Comparison of ENCODE assay signal across 22 mouse cellular contexts in genomic region chr3:149329615-149330014, GRCm38 (mm10).
DNase-seq lines count a peak whose midpoint lies in the region; ATAC-seq and TF ChIP-seq lines count a peak whose summit lies in the region.
"Had no signal": no experiment of that assay in that cellular context is flagged by ENCODE, and none has a peak within 500 bp of the region (broad histone marks: within the 10 kb centered on the region; RNA-seq: fewer than 3 reads in every experiment).

No protein-coding gene starts in this region.

- H3K4me1 ChIP-seq in heart, adult 2 months (ENCODE audit: control insufficient read depth, insufficient read depth, low read length) = peaks cover 10% of the 10 kb centered on the region
- H3K4me1 ChIP-seq in brown adipose tissue, adult 24 weeks (ENCODE audit: control insufficient read depth, insufficient read depth, insufficient read length, low read length) = peaks cover 16% of the 10 kb centered on the region
- peaks cover 5% of the 10 kb centered on the region; the same call in 1 of the 2 replicates for H3K4me1 ChIP-seq in stomach, embryonic 16.5 days (ENCODE audit: control insufficient read depth, insufficient read depth, low read length)
- H3K4me1 ChIP-seq in intestine, postnatal 0 days (replicated peaks; ENCODE audit: control insufficient read depth, insufficient read depth, low read length) = no peaks in the 10 kb centered on the region
- H3K4me1 ChIP-seq: embryonic facial prominence, embryonic 15.5 days; hindbrain, embryonic 15.5 days had no signal

- H3K27me3 ChIP-seq in heart, adult 2 months (ENCODE audit: control insufficient read depth, insufficient read depth, low read length) = no peaks in the 10 kb centered on the region
- no peaks in the 10 kb centered on the region for H3K27me3 ChIP-seq in stomach, embryonic 16.5 days (ENCODE audit: control insufficient read depth, insufficient read depth, low read length)
- no peaks in the 10 kb centered on the region for H3K27me3 ChIP-seq in intestine, postnatal 0 days (replicated peaks; ENCODE audit: control insufficient read depth, insufficient read depth, low read length)
- H3K27me3 ChIP-seq: CH12.LX; forebrain, embryonic 15.5 days; heart, embryonic 12.5 days; Patski had no signal

- DNase-seq in heart, adult 2 months = no peak
- no peak for DNase-seq in heart, adult 11 months
- DNase-seq in frontal cortex, postnatal 25 days (ENCODE audit: low spot score in 2 of 2) = no peak
- DNase-seq: adrenal gland, postnatal 14 days; B cell, adult 2 months; cerebellum, adult 18-20 months; cerebellum, adult 9-11 months; cerebellum, postnatal 36 days; gastrocnemius, postnatal 36 days; kidney, adult 18-20 months had no signal

- TF ChIP-seq POLR2A in heart, adult 2 months (IDR thresholded peaks at IDR 0.05; ENCODE audit: insufficient read depth, low read depth, low read length) = no peak

- H3K4me3 ChIP-seq in heart, adult 2 months = no peak overlapping the region
- no peak overlapping the region for H3K4me3 ChIP-seq in brown adipose tissue, adult 24 weeks (ENCODE audit: insufficient read depth, low read depth, low read length)
- H3K4me3 ChIP-seq in stomach, embryonic 16.5 days (replicated peaks; ENCODE audit: low read length) = no peak overlapping the region
- H3K4me3 ChIP-seq in intestine, postnatal 0 days (ENCODE audit: low read depth, low read length) = no peak overlapping the region
- H3K4me3 ChIP-seq: embryonic facial prominence, embryonic 15.5 days; erythroblast, embryonic 14.5 days; forebrain, embryonic 15.5 days; heart, embryonic 12.5 days; hindbrain, embryonic 15.5 days had no signal

- no peaks in the 10 kb centered on the region for H3K9me3 ChIP-seq in stomach, embryonic 16.5 days (replicated peaks; ENCODE audit: control insufficient read depth, low read length)
- H3K9me3 ChIP-seq in intestine, postnatal 0 days (ENCODE audit: control insufficient read depth) = no peaks in the 10 kb centered on the region
- H3K9me3 ChIP-seq: embryonic facial prominence, embryonic 15.5 days; forebrain, embryonic 15.5 days; heart, embryonic 12.5 days; hindbrain, embryonic 15.5 days had no signal

- H3K36me3 ChIP-seq in heart, adult 2 months (ENCODE audit: control insufficient read depth, insufficient read depth, low read length) = peaks cover 2% of the 10 kb centered on the region
- no peaks in the 10 kb centered on the region for H3K36me3 ChIP-seq in stomach, embryonic 16.5 days (ENCODE audit: control insufficient read depth, insufficient read depth, low read length)
- no peaks in the 10 kb centered on the region for H3K36me3 ChIP-seq in intestine, postnatal 0 days (ENCODE audit: control insufficient read depth, insufficient read depth)
- H3K36me3 ChIP-seq: embryonic facial prominence, embryonic 15.5 days; forebrain, embryonic 15.5 days; heart, embryonic 12.5 days; hindbrain, embryonic 15.5 days had no signal

- peak; percentile 50 for ATAC-seq in granulocyte monocyte progenitor cell, adult 5-6 weeks (replicated peaks; ENCODE audit: poor library complexity, severe bottlenecking)
- ATAC-seq in stomach, embryonic 16.5 days (ENCODE audit: insufficient read depth, low FRiP score) = no peak
- ATAC-seq in intestine, postnatal 0 days = no peak
- ATAC-seq: activated CD4-positive, CD25-positive, alpha-beta regulatory T cell, adult 4 months; forebrain, embryonic 15.5 days; Patski had no signal

- no peak for TF ChIP-seq EP300 in heart, adult 2 months (IDR thresholded peaks at IDR 0.05; ENCODE audit: insufficient read depth, low read depth, low read length)

- intact Hi-C loops in heart, adult 2 months (cut with DNase I) = loop anchor here (2.0 to 5.0 kb wide), 3 partner anchors 19 to 337 kb away; partner anchors contain the start of gene Adgrl2

- no peak for TF ChIP-seq CTCF in heart, adult 2 months (IDR thresholded peaks at IDR 0.05)
- TF ChIP-seq CTCF in intestine, postnatal 0 days (IDR thresholded peaks at IDR 0.05; ENCODE audit: low read depth) = no peak

- no peak overlapping the region for H3K4me2 ChIP-seq in stomach, embryonic 16.5 days (ENCODE audit: low read depth, low read length)
- no peak overlapping the region for H3K4me2 ChIP-seq in intestine, postnatal 0 days (replicated peaks; ENCODE audit: low read depth)
- H3K4me2 ChIP-seq: embryonic facial prominence, embryonic 15.5 days; forebrain, embryonic 15.5 days; heart, embryonic 12.5 days; hindbrain, embryonic 15.5 days had no signal

- peak overlapping the region; percentile 51 for H3K27ac ChIP-seq in heart, adult 2 months
- H3K27ac ChIP-seq in brown adipose tissue, adult 24 weeks (replicated peaks; ENCODE audit: low read depth, low read length) = peak overlapping the region; percentile 75
- peak overlapping the region; percentile 10; the same call in 1 of the 2 replicates for H3K27ac ChIP-seq in stomach, embryonic 16.5 days (ENCODE audit: low read length)
- no peak overlapping the region for H3K27ac ChIP-seq in intestine, postnatal 0 days (ENCODE audit: low read depth, low read length)
- H3K27ac ChIP-seq: embryonic facial prominence, embryonic 15.5 days; forebrain, embryonic 15.5 days; hindbrain, embryonic 15.5 days had no signal

- no peak overlapping the region for H3K9ac ChIP-seq in heart, adult 2 months (ENCODE audit: low read depth, low read length)
- no peak overlapping the region for H3K9ac ChIP-seq in stomach, embryonic 16.5 days (ENCODE audit: low read length)
- H3K9ac ChIP-seq in intestine, postnatal 0 days (ENCODE audit: low read depth, low read length) = no peak overlapping the region
- H3K9ac ChIP-seq: embryonic facial prominence, embryonic 15.5 days; forebrain, embryonic 15.5 days; heart, embryonic 12.5 days; hindbrain, embryonic 15.5 days had no signal

- H3K79me2 ChIP-seq in heart, adult 2 months (replicated peaks; ENCODE audit: control insufficient read depth, insufficient read depth, low read length) = no peaks in the 10 kb centered on the region

- WGBS in heart, adult 2 months = 76% methylated on average over 6 of the region's 6 CpGs
- 74% methylated on average over 6 of the region's 6 CpGs for WGBS in stomach, embryonic 16.5 days
- 73% methylated on average over 6 of the region's 6 CpGs for WGBS in intestine, postnatal 0 days
